Mouse (Mus musculus) lung, embryonic 14.5 days (tissue): ENCODE measurements around the gene Atp10b. TPM values are rescaled to one million over a fixed set of nuclear protein-coding genes. Genes with fewer than 3 reads are reported as not detected.

ENCODE experiments used
- ATAC-seq: fragments of 200-750 bp; cut with Nextera tagmentation; 2 replicates; pipeline ENCODE4 v1.8.0; 2017; ENCODE audit warnings: mild to moderate bottlenecking, moderate TSS enrichment, moderate library complexity; ENCODE audit not compliant: insufficient read depth
- DNase-seq: peaks from one replicate; pipeline ENCODE4 v3.0.0-alpha.2; 2015
- H3K27ac ChIP-seq: fragments of 300-500 bp; sonication (generic); 2 replicates; pipeline ENCODE4 v1.5.1; 2014; ENCODE audit warnings: low read depth, mild to moderate bottlenecking, moderate library complexity
- H3K27me3 ChIP-seq: fragments of 300-500 bp; sonication (generic); 2 replicates; pipeline ENCODE4 v1.6.1; 2014; ENCODE audit warnings: low read length, control low read depth; ENCODE audit not compliant: insufficient read depth
- H3K36me3 ChIP-seq: fragments of 300-500 bp; sonication (generic); 2 replicates; pipeline ENCODE4 v1.6.1; 2014; ENCODE audit warnings: control low read depth; ENCODE audit not compliant: insufficient read depth
- H3K4me1 ChIP-seq: fragments of 300-500 bp; sonication (generic); 2 replicates; pipeline ENCODE4 v1.6.1; 2014; ENCODE audit warnings: antibody characterized with exemption, control low read depth; ENCODE audit not compliant: insufficient read depth
- H3K4me2 ChIP-seq: fragments of 300-500 bp; sonication (generic); 2 replicates; pipeline ENCODE4 v1.6.1; 2014; ENCODE audit warnings: mild to moderate bottlenecking
- H3K4me3 ChIP-seq: fragments of 300-500 bp; sonication (generic); 2 replicates; pipeline ENCODE4 v1.5.1; 2014; ENCODE audit warnings: low read depth, low read length
- H3K9ac ChIP-seq: fragments of 300-500 bp; sonication (generic); 2 replicates; pipeline ENCODE4 v1.6.1; 2014
- H3K9me3 ChIP-seq: fragments of 300-500 bp; sonication (generic); 2 replicates; pipeline ENCODE4 v1.6.1; 2016; ENCODE audit warnings: low read depth, low read length, control low read depth
- CTCF ChIP-seq: IDR thresholded peaks from 2 replicates; pipeline ENCODE4 v1.5.1; 2016; ENCODE audit warnings: antibody characterized with exemption, low read depth
- WGBS: fragments of 180-500 bp; shearing (Covaris S2); extraction: QIAGEN DNeasy Blood & Tissue Kit; methylation state at CpG from one replicate; pipeline ENCODE4 v1.1.7; 2014; 5-methylcytosine and 5-hydroxymethylcytosine counted together
- polyA plus RNA-seq: library from polyadenylated mRNA; unstranded; fragments of >200 nt; fragmentation: Nextera tagmentation; extraction: Ambion mirVana; gene quantifications from 2 replicates; pipeline ENCODE4 v1.2.1, GENCODE M21; 2014

Gene Atp10b
- polyA plus RNA-seq, 1 experiment from 2014 or later, result 0.16 TPM

DNA sequence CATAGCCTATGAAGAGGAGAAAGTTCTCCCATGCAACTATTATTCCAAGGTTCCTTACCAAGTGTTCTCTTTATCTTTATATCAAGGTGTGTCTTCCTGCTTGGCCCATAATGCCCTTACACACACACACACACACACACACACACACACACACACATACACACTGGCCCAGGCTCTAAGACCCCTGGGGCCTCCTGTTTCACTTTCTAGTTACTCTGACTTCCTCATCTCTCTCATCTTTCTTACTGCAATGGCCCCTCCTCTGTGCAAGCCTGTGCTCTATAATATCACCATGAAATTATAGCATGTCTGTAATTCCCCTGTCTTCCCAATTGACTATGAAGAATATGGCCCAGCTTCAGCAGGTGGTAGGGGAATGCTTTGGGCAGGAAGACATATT lies 49.7 kb downstream of the Atp10b start:
- no peak overlapping the region for H3K27ac ChIP-seq
- no peak for DNase-seq
- H3K4me3 ChIP-seq, result no peak overlapping the region
- H3K9ac ChIP-seq, result no peak overlapping the region
- no peak for TF ChIP-seq CTCF
- H3K36me3 ChIP-seq, result no peaks in the 10 kb centered on the region
- H3K4me1 ChIP-seq, result no peaks in the 10 kb centered on the region
- no peaks in the 10 kb centered on the region for H3K9me3 ChIP-seq
- ATAC-seq, result no peak
- H3K27me3 ChIP-seq, result no peaks in the 10 kb centered on the region
- no peak overlapping the region for H3K4me2 ChIP-seq

DNA sequence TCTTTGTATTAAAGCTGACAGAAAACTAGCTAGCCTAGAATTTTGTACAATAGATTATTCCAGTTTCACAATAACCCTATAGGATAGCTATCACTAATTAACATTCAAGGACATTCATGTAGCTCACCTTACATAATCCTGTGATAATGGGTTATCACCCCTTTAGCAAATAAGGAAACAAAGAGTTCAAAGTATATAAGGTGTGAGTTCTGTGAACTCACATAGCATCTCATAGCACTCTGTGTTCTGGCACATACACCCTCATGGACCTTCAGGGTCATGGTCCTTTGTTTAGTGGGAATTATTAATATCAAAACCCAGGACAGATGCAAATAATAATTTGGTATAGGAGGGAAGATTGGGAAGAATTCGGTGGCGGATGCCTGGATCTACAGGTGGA lies 50.4 kb downstream of the Atp10b start:
- 87% methylated on average over 2 of the region's 2 CpGs for WGBS
- Histone ChIP-seq H3K4me1 (no peaks in the 10 kb centered on the region), H3K9ac (no peak overlapping the region), H3K4me3 (no peak overlapping the region), H3K27ac (no peak overlapping the region), H3K36me3 (no peaks in the 10 kb centered on the region), H3K27me3 (no peaks in the 10 kb centered on the region), H3K9me3 (no peaks in the 10 kb centered on the region), H3K4me2 (no peak overlapping the region)
- DNase-seq (no peak), ATAC-seq (no peak)
- no peak for TF ChIP-seq CTCF

DNA sequence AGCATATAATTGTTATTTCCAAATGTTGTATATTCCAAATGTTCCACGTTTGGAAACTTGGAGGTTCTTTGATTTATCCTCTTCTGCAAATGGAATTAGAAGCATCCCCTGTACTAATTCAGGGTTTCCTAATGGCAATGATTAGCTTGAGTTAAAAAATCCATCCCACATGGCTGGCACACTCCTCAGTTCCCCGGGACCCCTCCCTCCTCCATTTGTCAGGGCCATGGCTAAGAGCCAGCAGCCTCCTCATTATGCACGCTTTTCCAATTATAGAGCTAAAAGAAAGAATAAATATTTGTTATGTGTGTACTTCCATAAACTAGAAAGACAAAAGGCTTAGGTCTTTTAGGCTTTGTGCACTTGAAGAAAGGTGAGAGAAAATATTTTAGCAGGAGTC lies 53.9 kb downstream of the Atp10b start:
- Histone ChIP-seq H3K27me3 (no peaks in the 10 kb centered on the region), H3K4me2 (no peak overlapping the region), H3K36me3 (no peaks in the 10 kb centered on the region), H3K9ac (no peak overlapping the region), H3K9me3 (no peaks in the 10 kb centered on the region), H3K4me1 (no peaks in the 10 kb centered on the region), H3K27ac (no peak overlapping the region), H3K4me3 (no peak overlapping the region)
- ATAC-seq (no peak), DNase-seq (peak; percentile 13)
- TF ChIP-seq CTCF, result no peak
- 49% methylated on average over 3 of the region's 3 CpGs for WGBS

DNA sequence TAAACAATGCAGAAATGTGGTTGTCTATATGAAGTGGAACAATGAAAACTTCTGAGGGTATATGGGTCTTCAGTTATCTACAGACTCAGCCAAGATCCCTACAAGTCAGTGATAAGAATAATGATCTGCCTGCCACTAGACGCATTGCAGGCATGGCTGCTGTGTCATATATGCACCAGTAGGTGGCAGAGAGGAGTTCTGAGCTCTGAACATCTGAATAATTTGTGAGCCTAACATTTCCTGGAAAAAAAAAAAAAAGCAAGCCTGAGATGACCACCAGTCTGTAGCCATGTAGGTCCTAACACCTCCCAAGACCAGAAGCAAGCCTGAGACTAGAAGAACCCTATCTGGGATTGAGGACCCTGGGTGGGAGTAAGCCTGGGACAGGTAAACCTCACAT lies 63.5 kb downstream of the Atp10b start:
- peak; percentile 69 for TF ChIP-seq CTCF
- no peak overlapping the region for H3K9ac ChIP-seq
- H3K27me3 ChIP-seq, result no peaks in the 10 kb centered on the region
- no peaks in the 10 kb centered on the region for H3K9me3 ChIP-seq
- ATAC-seq (no peak), DNase-seq (peak; percentile 69)
- H3K36me3 ChIP-seq, result no peaks in the 10 kb centered on the region
- no peak overlapping the region for H3K4me2 ChIP-seq
- 11% methylated on average over 1 of the region's 1 CpGs for WGBS
- H3K4me1 ChIP-seq, result no peaks in the 10 kb centered on the region
- no peak overlapping the region for H3K27ac ChIP-seq
- no peak overlapping the region for H3K4me3 ChIP-seq

DNA sequence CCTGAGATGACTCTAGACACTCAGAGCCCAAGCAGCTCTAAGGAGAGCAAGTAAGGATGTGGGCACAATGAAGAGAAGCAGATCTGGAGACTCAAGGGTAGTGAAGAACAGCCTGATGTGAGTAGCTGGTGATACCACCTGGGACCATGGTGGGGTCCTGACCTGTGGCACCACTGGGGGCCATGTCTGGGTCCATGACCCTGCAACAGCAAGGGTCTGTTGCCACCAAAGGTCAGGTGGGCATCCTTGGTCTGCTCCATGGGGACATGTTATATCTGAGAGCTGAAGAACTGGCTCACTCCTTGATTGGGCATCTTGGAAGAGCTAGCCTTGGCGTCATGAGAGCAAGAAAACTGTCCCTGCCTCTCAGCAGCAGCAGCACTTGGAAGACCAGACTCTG lies 64.1 kb downstream of the Atp10b start:
- no peak for TF ChIP-seq CTCF

DNA sequence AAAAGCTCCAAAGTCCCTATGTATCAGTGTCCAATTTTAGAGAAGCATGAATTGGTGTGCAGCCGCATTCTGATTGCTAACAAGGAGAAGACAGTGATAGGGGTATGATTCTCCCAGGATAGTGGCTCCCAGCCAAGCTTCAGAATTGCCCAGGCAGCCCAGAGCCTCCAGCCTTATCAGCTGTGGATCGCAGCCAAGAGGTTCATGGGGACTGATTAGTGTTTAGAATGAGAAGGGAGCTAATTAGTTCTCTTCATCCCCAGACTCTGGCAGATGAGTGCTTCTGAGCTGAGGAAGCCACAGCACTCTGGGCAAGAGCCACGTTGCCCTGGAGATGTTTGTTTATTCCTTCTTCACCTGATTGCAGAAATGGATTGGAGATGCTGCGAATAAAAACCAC lies 67.3 kb downstream of the Atp10b start:
- DNase-seq, result peak; percentile 87
- 17% methylated on average over 4 of the region's 4 CpGs for WGBS

More for the DNA sequence above, 64.1 kb downstream of the Atp10b start:
- Histone ChIP-seq H3K4me3 (no peak overlapping the region), H3K9me3 (no peaks in the 10 kb centered on the region), H3K27me3 (no peaks in the 10 kb centered on the region), H3K27ac (no peak overlapping the region), H3K9ac (no peak overlapping the region), H3K4me2 (no peak overlapping the region), H3K36me3 (no peaks in the 10 kb centered on the region), H3K4me1 (no peaks in the 10 kb centered on the region)
- WGBS, result 84% methylated on average over 1 of the region's 1 CpGs
- DNase-seq, result no peak
- no peak for ATAC-seq

DNA sequence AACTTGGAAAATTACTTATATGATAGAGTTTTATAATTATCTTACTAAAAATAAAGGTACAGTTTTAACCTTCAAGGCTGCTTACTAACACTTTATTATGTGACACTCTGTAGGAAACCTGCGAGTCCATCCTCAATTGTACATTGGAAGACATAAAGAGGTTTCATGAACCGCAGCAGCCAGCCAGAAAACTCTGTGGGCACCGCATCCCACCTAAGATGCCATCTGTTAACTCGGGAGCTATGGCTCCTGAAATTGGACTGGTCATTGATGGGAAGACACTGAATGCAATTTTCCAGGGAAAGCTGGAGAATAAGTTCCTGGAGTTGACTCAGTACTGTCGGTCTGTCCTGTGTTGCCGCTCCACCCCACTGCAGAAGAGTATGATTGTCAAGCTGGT lies 80.6 kb downstream of the Atp10b start:
- H3K4me2 ChIP-seq, result no peak overlapping the region
- TF ChIP-seq CTCF, result no peak
- DNase-seq, result no peak
- no peaks in the 10 kb centered on the region for H3K27me3 ChIP-seq
- H3K4me1 ChIP-seq, result no peaks in the 10 kb centered on the region
- ATAC-seq, result no peak
- H3K4me3 ChIP-seq, result no peak overlapping the region
- 90% methylated on average over 6 of the region's 6 CpGs for WGBS
- no peaks in the 10 kb centered on the region for H3K9me3 ChIP-seq
- no peak overlapping the region for H3K9ac ChIP-seq
- no peaks in the 10 kb centered on the region for H3K36me3 ChIP-seq
- no peak overlapping the region for H3K27ac ChIP-seq

More for the DNA sequence above, 67.3 kb downstream of the Atp10b start:
- Histone ChIP-seq H3K4me2 (no peak overlapping the region), H3K36me3 (no peaks in the 10 kb centered on the region), H3K27ac (no peak overlapping the region), H3K4me3 (no peak overlapping the region), H3K27me3 (no peaks in the 10 kb centered on the region), H3K9ac (no peak overlapping the region), H3K9me3 (no peaks in the 10 kb centered on the region), H3K4me1 (no peaks in the 10 kb centered on the region)
- TF ChIP-seq CTCF, result no peak
- peak; percentile 79; the same call in 1 of the 2 replicates for ATAC-seq

DNA sequence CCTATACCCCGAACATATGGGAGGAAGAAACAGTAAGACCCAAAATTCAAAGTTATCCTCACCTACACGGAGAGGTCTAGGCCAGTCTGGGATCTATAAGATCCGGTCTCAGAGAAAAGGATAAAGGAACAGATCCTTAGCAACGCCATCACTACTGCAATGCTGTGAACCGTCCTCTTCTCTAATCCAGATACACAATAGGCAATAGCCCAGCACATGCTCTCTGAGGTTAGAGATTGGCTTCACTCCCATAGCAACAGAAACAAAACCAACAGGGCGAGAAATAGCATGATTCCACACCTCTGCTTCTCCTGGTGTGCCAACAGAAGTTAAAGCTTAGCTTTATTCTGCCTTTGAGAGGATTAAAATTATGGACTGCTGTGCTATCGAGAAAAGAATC lies 82.4 kb downstream of the Atp10b start:
- H3K36me3 ChIP-seq, result no peaks in the 10 kb centered on the region
- no peaks in the 10 kb centered on the region for H3K9me3 ChIP-seq
- no peak for TF ChIP-seq CTCF
- no peak overlapping the region for H3K27ac ChIP-seq
- ATAC-seq (no peak), DNase-seq (no peak)
- no peaks in the 10 kb centered on the region for H3K4me1 ChIP-seq
- 71% methylated on average over 7 of the region's 7 CpGs for WGBS
- no peak overlapping the region for H3K9ac ChIP-seq
- H3K4me3 ChIP-seq, result no peak overlapping the region
- no peak overlapping the region for H3K4me2 ChIP-seq
- no peaks in the 10 kb centered on the region for H3K27me3 ChIP-seq
